In genomic region chr8:88972993-88973690, GRCm38 (mm10) we compare ENCODE assay signal across 24 mouse cellular contexts.
DNase-seq lines count a peak whose midpoint lies in the region; ATAC-seq lines count a peak whose summit lies in the region.
"Had no signal": no experiment of that assay in that cellular context is flagged by ENCODE, and none has a peak within 500 bp of the region (broad histone marks: within the 10 kb centered on the region; RNA-seq: fewer than 3 reads in every experiment).

No protein-coding gene starts in this region.

- 0 out of 2 replicates have a peak, but pooled peaks have one; percentile 44 for ATAC-seq in forebrain, embryonic 12.5 days (ENCODE audit: low FRiP score)
- no peak for ATAC-seq in forebrain, embryonic 15.5 days (replicated peaks)
- no peak for ATAC-seq in erythroblast, adult 5-6 weeks (replicated peaks; ENCODE audit: low FRiP score, poor library complexity, severe bottlenecking)
- ATAC-seq: CD4-positive, CD25-positive, alpha-beta regulatory T cell, adult 4 months; hindbrain, embryonic 16.5 days had no signal

- H3K9me3 ChIP-seq in forebrain, embryonic 12.5 days = no peaks in the 10 kb centered on the region
- no peaks in the 10 kb centered on the region for H3K9me3 ChIP-seq in forebrain, embryonic 15.5 days
- no peaks in the 10 kb centered on the region for H3K9me3 ChIP-seq in embryonic facial prominence, embryonic 10.5 days
- H3K9me3 ChIP-seq: embryonic facial prominence, embryonic 15.5 days; heart, embryonic 13.5 days; kidney, embryonic 15.5 days; limb, embryonic 13.5 days; lung, embryonic 15.5 days; neural tube, embryonic 13.5 days; stomach, embryonic 15.5 days had no signal

- peaks cover 5% of the 10 kb centered on the region; the same call in 1 of the 2 replicates for H3K27me3 ChIP-seq in forebrain, embryonic 12.5 days
- H3K27me3 ChIP-seq in forebrain, embryonic 15.5 days = no peaks in the 10 kb centered on the region
- no peaks in the 10 kb centered on the region for H3K27me3 ChIP-seq in embryonic facial prominence, embryonic 10.5 days (replicated peaks; ENCODE audit: low read depth, poor library complexity, severe bottlenecking)
- H3K27me3 ChIP-seq: embryonic facial prominence, embryonic 15.5 days; kidney, embryonic 15.5 days; limb, embryonic 13.5 days; lung, embryonic 15.5 days; stomach, embryonic 15.5 days had no signal

- peaks cover 18% of the 10 kb centered on the region for H3K4me1 ChIP-seq in forebrain, embryonic 12.5 days
- H3K4me1 ChIP-seq in forebrain, embryonic 15.5 days = no peaks in the 10 kb centered on the region
- peaks cover 13% of the 10 kb centered on the region for H3K4me1 ChIP-seq in embryonic facial prominence, embryonic 10.5 days
- H3K4me1 ChIP-seq: embryonic facial prominence, embryonic 15.5 days; heart, embryonic 13.5 days; limb, embryonic 13.5 days; lung, embryonic 15.5 days; stomach, embryonic 15.5 days had no signal

- H3K4me2 ChIP-seq in forebrain, embryonic 12.5 days = 0 out of 2 replicates have a peak overlapping the region, but pooled peaks have one; percentile 6
- H3K4me2 ChIP-seq in forebrain, embryonic 15.5 days (replicated peaks) = no peak overlapping the region
- H3K4me2 ChIP-seq: embryonic facial prominence, embryonic 15.5 days; heart, embryonic 13.5 days; kidney, embryonic 15.5 days; limb, embryonic 13.5 days; liver, embryonic 11.5 days; lung, embryonic 15.5 days; neural tube, embryonic 13.5 days; stomach, embryonic 15.5 days had no signal

- H3K9ac ChIP-seq in forebrain, embryonic 12.5 days = no peak overlapping the region
- no peak overlapping the region for H3K9ac ChIP-seq in forebrain, embryonic 15.5 days (replicated peaks)
- H3K9ac ChIP-seq: embryonic facial prominence, embryonic 15.5 days; heart, embryonic 13.5 days; kidney, embryonic 15.5 days; limb, embryonic 13.5 days; lung, embryonic 15.5 days; neural tube, embryonic 13.5 days; stomach, embryonic 15.5 days had no signal

- peak overlapping the region; percentile 57 for H3K27ac ChIP-seq in forebrain, embryonic 12.5 days
- no peak overlapping the region for H3K27ac ChIP-seq in forebrain, embryonic 15.5 days (replicated peaks)
- peak overlapping the region; percentile 67; the same call in 1 of the 2 replicates for H3K27ac ChIP-seq in embryonic facial prominence, embryonic 10.5 days (replicated peaks)
- H3K27ac ChIP-seq: embryonic facial prominence, embryonic 15.5 days; heart, embryonic 13.5 days; kidney, embryonic 15.5 days; limb, embryonic 13.5 days; lung, embryonic 15.5 days; neural tube, embryonic 13.5 days; stomach, embryonic 15.5 days had no signal

- H3K36me3 ChIP-seq in forebrain, embryonic 12.5 days (replicated peaks) = no peaks in the 10 kb centered on the region
- no peaks in the 10 kb centered on the region for H3K36me3 ChIP-seq in forebrain, embryonic 15.5 days
- H3K36me3 ChIP-seq in embryonic facial prominence, embryonic 10.5 days (replicated peaks) = no peaks in the 10 kb centered on the region
- H3K36me3 ChIP-seq: embryonic facial prominence, embryonic 15.5 days; G1E; heart, embryonic 13.5 days; kidney, embryonic 15.5 days; limb, embryonic 13.5 days; lung, embryonic 15.5 days; neural tube, embryonic 13.5 days; stomach, embryonic 15.5 days had no signal

- DNase-seq in retina, embryonic 14.5 days (ENCODE audit: low spot score) = peak; percentile 23
- DNase-seq in retina, postnatal 1 day = no peak
- DNase-seq in embryonic facial prominence, embryonic 10.5 days (ENCODE audit: low spot score) = no peak
- no peak for DNase-seq in urinary bladder, adult 18-20 months (ENCODE audit: low spot score in 2 of 2)
- DNase-seq: adrenal gland, postnatal 10 days; cerebellum, adult 11-12 months; cerebellum, adult 9-11 months; gastrocnemius, postnatal 10 days; heart, postnatal 10 days; right cerebral cortex, postnatal 25 days had no signal

- 16% methylated on average over 15 of the region's 15 CpGs for WGBS in forebrain, embryonic 12.5 days
- WGBS in forebrain, embryonic 15.5 days = 15% methylated on average over 15 of the region's 15 CpGs
- 52% methylated on average over 15 of the region's 15 CpGs for WGBS in embryonic facial prominence, embryonic 10.5 days

- H3K4me3 ChIP-seq in forebrain, embryonic 12.5 days (replicated peaks) = no peak overlapping the region
- no peak overlapping the region for H3K4me3 ChIP-seq in forebrain, embryonic 15.5 days
- no peak overlapping the region for H3K4me3 ChIP-seq in embryonic facial prominence, embryonic 10.5 days
- H3K4me3 ChIP-seq: embryonic facial prominence, embryonic 15.5 days; heart, embryonic 13.5 days; kidney, embryonic 15.5 days; limb, embryonic 13.5 days; lung, embryonic 15.5 days; neural tube, embryonic 13.5 days; stomach, embryonic 15.5 days had no signal
